ENCODE assay signal across 8 mouse cellular contexts in the genomic region with DNA sequence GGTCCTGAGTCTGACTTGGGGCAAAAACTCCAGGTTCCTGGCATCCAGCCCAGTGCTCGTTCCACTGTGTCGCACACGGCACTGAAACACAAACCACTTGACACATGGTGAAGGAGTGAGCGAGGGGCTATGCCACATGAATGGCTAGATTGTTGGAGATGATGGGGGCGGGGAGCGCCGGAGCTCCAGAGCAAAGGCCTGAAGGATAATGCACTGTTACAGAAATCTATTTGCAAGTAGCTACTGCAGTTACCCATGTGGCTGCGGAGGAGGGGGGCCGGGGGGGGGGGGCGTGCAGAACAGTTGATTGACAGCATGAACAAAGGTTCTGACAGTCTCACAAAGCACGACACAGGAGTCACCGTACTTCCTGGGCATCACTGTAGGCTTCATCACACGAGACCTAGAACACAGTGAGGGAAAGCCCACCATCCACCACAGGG.
A peak's percentile ranks its signal among the peaks of the same experiment; 100 is the strongest.
DNase-seq lines count a peak whose midpoint lies in the region; ATAC-seq and TF ChIP-seq lines count a peak whose summit lies in the region.

No protein-coding gene starts in this region.

- H3K36me3 ChIP-seq in forebrain, embryonic 12.5 days (replicated peaks): no peaks in the 10 kb centered on the region
- H3K36me3 ChIP-seq in kidney, postnatal 0 days (ENCODE audit: insufficient read depth, low read length): no peaks in the 10 kb centered on the region
- no peaks in the 10 kb centered on the region for H3K36me3 ChIP-seq in midbrain, embryonic 14.5 days (ENCODE audit: control insufficient read depth, insufficient read depth, low read length)
- no peaks in the 10 kb centered on the region for H3K36me3 ChIP-seq in liver, postnatal 0 days (replicated peaks; ENCODE audit: insufficient read depth, low read length)
- no peaks in the 10 kb centered on the region for H3K36me3 ChIP-seq in heart, adult 2 months (ENCODE audit: control insufficient read depth, insufficient read depth, low read length)

- H3K27me3 ChIP-seq in forebrain, embryonic 12.5 days: peaks cover 28% of the 10 kb centered on the region
- H3K27me3 ChIP-seq in kidney, postnatal 0 days (ENCODE audit: insufficient read depth, low read length): no peaks in the 10 kb centered on the region
- peaks cover 4% of the 10 kb centered on the region for H3K27me3 ChIP-seq in midbrain, embryonic 14.5 days (ENCODE audit: control insufficient read depth, insufficient read depth, low read length)
- H3K27me3 ChIP-seq in liver, postnatal 0 days (ENCODE audit: insufficient read depth, low read length): no peaks in the 10 kb centered on the region
- no peaks in the 10 kb centered on the region for H3K27me3 ChIP-seq in heart, adult 2 months (ENCODE audit: control insufficient read depth, insufficient read depth, low read length)

- 12% methylated on average over 12 of the region's 13 CpGs for WGBS in forebrain, embryonic 12.5 days
- WGBS in kidney, postnatal 0 days: 43% methylated on average over 12 of the region's 13 CpGs
- 6% methylated on average over 13 of the region's 13 CpGs for WGBS in midbrain, embryonic 14.5 days
- 77% methylated on average over 12 of the region's 13 CpGs for WGBS in liver, postnatal 0 days (ENCODE audit: insufficient replicate concordance)
- 59% methylated on average over 13 of the region's 13 CpGs for WGBS in heart, adult 2 months

- TF ChIP-seq POLR2A in heart, adult 2 months (IDR thresholded peaks at IDR 0.05; ENCODE audit: insufficient read depth, low read depth, low read length): no peak

- H3K9ac ChIP-seq in forebrain, embryonic 12.5 days: no peak overlapping the region
- H3K9ac ChIP-seq in kidney, postnatal 0 days (ENCODE audit: low read depth, low read length): no peak overlapping the region
- H3K9ac ChIP-seq in midbrain, embryonic 14.5 days (replicated peaks; ENCODE audit: low read length): no peak overlapping the region
- no peak overlapping the region for H3K9ac ChIP-seq in liver, postnatal 0 days (replicated peaks)
- H3K9ac ChIP-seq in heart, adult 2 months (ENCODE audit: low read depth, low read length): no peak overlapping the region

- H3K4me1 ChIP-seq in forebrain, embryonic 12.5 days: peaks cover 30% of the 10 kb centered on the region
- H3K4me1 ChIP-seq in kidney, postnatal 0 days (replicated peaks; ENCODE audit: insufficient read depth, low read length): no peaks in the 10 kb centered on the region
- peaks cover 11% of the 10 kb centered on the region; the same call in 1 of the 2 replicates for H3K4me1 ChIP-seq in midbrain, embryonic 14.5 days (ENCODE audit: control insufficient read depth, insufficient read depth, low read length)
- no peaks in the 10 kb centered on the region for H3K4me1 ChIP-seq in liver, postnatal 0 days (ENCODE audit: insufficient read depth)
- no peaks in the 10 kb centered on the region for H3K4me1 ChIP-seq in heart, adult 2 months (ENCODE audit: control insufficient read depth, insufficient read depth, low read length)

- intact Hi-C loops in heart, adult 2 months (cut with DNase I): no loop called here

- ATAC-seq in cerebellum, adult (ENCODE audit: insufficient number of reproducible peaks, low FRiP score, low TSS enrichment): no peak
- ATAC-seq in forebrain, embryonic 12.5 days (ENCODE audit: low FRiP score): peak; percentile 94
- ATAC-seq in kidney, postnatal 0 days (replicated peaks; ENCODE audit: low FRiP score, low read depth): peak; percentile 66
- peak; percentile 91 for ATAC-seq in midbrain, embryonic 14.5 days (ENCODE audit: low FRiP score, low TSS enrichment)
- no peak for ATAC-seq in liver, postnatal 0 days

- H3K9me3 ChIP-seq in forebrain, embryonic 12.5 days: no peaks in the 10 kb centered on the region
- H3K9me3 ChIP-seq in kidney, postnatal 0 days (replicated peaks; ENCODE audit: low read length): no peaks in the 10 kb centered on the region
- H3K9me3 ChIP-seq in midbrain, embryonic 14.5 days (ENCODE audit: control insufficient read depth, low read length): no peaks in the 10 kb centered on the region
- H3K9me3 ChIP-seq in liver, postnatal 0 days (ENCODE audit: low read length): no peaks in the 10 kb centered on the region

- DNase-seq in cerebellum, postnatal 14 days: peak; percentile 40 to 58
- peak; percentile 44 for DNase-seq in kidney, postnatal 0 days (ENCODE audit: low spot score)
- peak; percentile 83 for DNase-seq in midbrain, embryonic 14.5 days
- DNase-seq in liver, postnatal 0 days: no peak
- no peak for DNase-seq in heart, adult 2 months
- no peak for DNase-seq in T-cell, adult 2 months (ENCODE audit: low spot score)

- 0 out of 2 replicates have a peak overlapping the region, but pooled peaks have one; percentile 10 for H3K27ac ChIP-seq in forebrain, embryonic 12.5 days
- no peak overlapping the region for H3K27ac ChIP-seq in kidney, postnatal 0 days
- no peak overlapping the region for H3K27ac ChIP-seq in midbrain, embryonic 14.5 days (replicated peaks; ENCODE audit: low read depth, low read length)
- H3K27ac ChIP-seq in liver, postnatal 0 days (ENCODE audit: low read depth): no peak overlapping the region
- H3K27ac ChIP-seq in heart, adult 2 months: no peak overlapping the region

- no peak for TF ChIP-seq EP300 in liver, postnatal 0 days (IDR thresholded peaks at IDR 0.05; ENCODE audit: low read depth)
- TF ChIP-seq EP300 in heart, adult 2 months (IDR thresholded peaks at IDR 0.05; ENCODE audit: insufficient read depth, low read depth, low read length): no peak

- H3K4me3 ChIP-seq in forebrain, embryonic 12.5 days (replicated peaks): no peak overlapping the region
- H3K4me3 ChIP-seq in kidney, postnatal 0 days (replicated peaks; ENCODE audit: low read depth, low read length): no peak overlapping the region
- H3K4me3 ChIP-seq in midbrain, embryonic 14.5 days (replicated peaks; ENCODE audit: low read depth, low read length): no peak overlapping the region
- no peak overlapping the region for H3K4me3 ChIP-seq in liver, postnatal 0 days (ENCODE audit: low read depth, low read length)
- no peak overlapping the region for H3K4me3 ChIP-seq in heart, adult 2 months

- TF ChIP-seq CTCF in kidney, postnatal 0 days (IDR thresholded peaks at IDR 0.05; ENCODE audit: low read depth): no peak
- no peak for TF ChIP-seq CTCF in liver, postnatal 0 days (IDR thresholded peaks at IDR 0.05; ENCODE audit: low read depth)
- no peak for TF ChIP-seq CTCF in heart, adult 2 months (IDR thresholded peaks at IDR 0.05)

- peak overlapping the region; percentile 16; the same call in 1 of the 2 replicates for H3K4me2 ChIP-seq in forebrain, embryonic 12.5 days
- no peak overlapping the region for H3K4me2 ChIP-seq in kidney, postnatal 0 days (ENCODE audit: low read length)
- H3K4me2 ChIP-seq in midbrain, embryonic 14.5 days (ENCODE audit: low read length): 0 out of 2 replicates have a peak overlapping the region, but pooled peaks have one; percentile 9
- no peak overlapping the region for H3K4me2 ChIP-seq in liver, postnatal 0 days (ENCODE audit: low read depth, low read length)

- H3K79me2 ChIP-seq in heart, adult 2 months (replicated peaks; ENCODE audit: control insufficient read depth, insufficient read depth, low read length): no peaks in the 10 kb centered on the region

Comparison
In these comparisons a context has a peak if more than half of its experiments do, and no peak if none do; other contexts are left out.
1. DNase-seq: peak in cerebellum, postnatal 14 days (2 of 2), kidney, postnatal 0 days (single experiment) and midbrain, embryonic 14.5 days (single experiment); none in liver, postnatal 0 days (single experiment), heart, adult 2 months (0 of 2) and T-cell, adult 2 months (single experiment).
2. ATAC-seq: peak in forebrain, embryonic 12.5 days (single experiment), kidney, postnatal 0 days (single experiment) and midbrain, embryonic 14.5 days (single experiment); none in cerebellum, adult (single experiment) and liver, postnatal 0 days (single experiment).
3. H3K4me2 ChIP-seq: peak in forebrain, embryonic 12.5 days (single experiment) and midbrain, embryonic 14.5 days (single experiment); none in kidney, postnatal 0 days (single experiment) and liver, postnatal 0 days (single experiment).